Mouse (Mus musculus): Measurements from ENCODE around the gene Fxr2.

GRCm38 (mm10) chr11:69584008-69584407, 48.8 kb upstream of the Fxr2 start:
- TF ChIP-seq CTCF (IDR thresholded peaks at IDR 0.05; ENCODE audit: extremely low read depth, insufficient read length, insufficient replicate concordance, low read depth, low read length), result no peak
- no peak for TF ChIP-seq POLR2A (IDR thresholded peaks at IDR 0.05; ENCODE audit: low read depth, low read length)

Measured in small intestine, adult 2 months (tissue).